Mouse (Mus musculus): ENCODE data around the gene Wnk4. TPM values are rescaled to one million over a fixed set of nuclear protein-coding genes. Genes with fewer than 3 reads are reported as not detected.
A peak's percentile ranks its signal among the peaks of the same experiment; 100 is the strongest.

Wnk4 gene
- total RNA-seq (2021), result 1 to 10 TPM; 4.1 to 4.6 TPM
- long read RNA-seq, experiment 1, partial matches to known transcripts, result 0 of 1 reads
- long read RNA-seq, experiment 1, other reads (novel, unspliced or antisense), result 1 of 1 reads
- long read RNA-seq, experiment 2, result 0 reads

- DNase-seq (ENCODE audit: low spot score in 2 of 2), result peak; percentile 56 to 59
Measured at GRCm38 (mm10) chr11:101259948-101260825, at the start of gene Wnk4. Gene Wnk4 (plus strand): TSS chr11:101260567.

GRCm38 (mm10) chr11:101211970-101212369, 48.4 kb upstream of the Wnk4 start:
- no peak for DNase-seq (ENCODE audit: low spot score in 2 of 2)

GRCm38 (mm10) chr11:101216936-101217335, 43.4 kb upstream of the Wnk4 start:
- DNase-seq (ENCODE audit: low spot score in 2 of 2), result no peak

GRCm38 (mm10) chr11:101218436-101219055, 41.8 kb upstream of the Wnk4 start:
- no peak for DNase-seq (ENCODE audit: low spot score in 2 of 2)

- no peak for DNase-seq (ENCODE audit: low spot score in 2 of 2)
Measured at GRCm38 (mm10) chr11:101220853-101221252, 39.5 kb upstream of the Wnk4 start.

GRCm38 (mm10) chr11:101221306-101221986, 38.9 kb upstream of the Wnk4 start:
- no peak for DNase-seq (ENCODE audit: low spot score in 2 of 2)

GRCm38 (mm10) chr11:101224337-101224736, 36.0 kb upstream of the Wnk4 start:
- no peak for DNase-seq (ENCODE audit: low spot score in 2 of 2)

GRCm38 (mm10) chr11:101225331-101226064, 34.9 kb upstream of the Wnk4 start:
- DNase-seq (ENCODE audit: low spot score in 2 of 2), result no peak

- peak; percentile 93 for DNase-seq (ENCODE audit: low spot score in 2 of 2)
Measured at GRCm38 (mm10) chr11:101226065-101226701, 34.2 kb upstream of the Wnk4 start, which contains the start of gene Ezh1. Gene Ezh1 (minus strand): TSS chr11:101226463.

GRCm38 (mm10) chr11:101229361-101229900, 30.9 kb upstream of the Wnk4 start:
- DNase-seq (ENCODE audit: low spot score in 2 of 2), result peak in 1 of 2 experiments; percentile 34

- no peak for DNase-seq (ENCODE audit: low spot score in 2 of 2)
Measured at GRCm38 (mm10) chr11:101230061-101230511, 30.3 kb upstream of the Wnk4 start.

GRCm38 (mm10) chr11:101230526-101230925, 29.8 kb upstream of the Wnk4 start:
- DNase-seq (ENCODE audit: low spot score in 2 of 2), result no peak

GRCm38 (mm10) chr11:101230991-101231871, 29.1 kb upstream of the Wnk4 start:
- DNase-seq (ENCODE audit: low spot score in 2 of 2), result peak in 1 of 2 experiments; percentile 43

- DNase-seq (ENCODE audit: low spot score in 2 of 2), result no peak
Measured at GRCm38 (mm10) chr11:101232010-101232839, 28.1 kb upstream of the Wnk4 start.

- DNase-seq (ENCODE audit: low spot score in 2 of 2), result no peak
Measured at GRCm38 (mm10) chr11:101233240-101233639, 27.1 kb upstream of the Wnk4 start.

- no peak for DNase-seq (ENCODE audit: low spot score in 2 of 2)
Measured at GRCm38 (mm10) chr11:101234124-101234523, 26.2 kb upstream of the Wnk4 start.

GRCm38 (mm10) chr11:101235429-101235828, 24.9 kb upstream of the Wnk4 start:
- DNase-seq (ENCODE audit: low spot score in 2 of 2), result no peak

GRCm38 (mm10) chr11:101236782-101237181, 23.6 kb upstream of the Wnk4 start:
- no peak for DNase-seq (ENCODE audit: low spot score in 2 of 2)
